Mouse (Mus musculus) hindbrain, embryonic 14.5 days (tissue): ENCODE measurements around the gene Fam160a1. TPM values are rescaled to one million over a fixed set of nuclear protein-coding genes. Genes with fewer than 3 reads are reported as not detected.

Source experiments
- ATAC-seq: fragments of 200-750 bp; cut with Nextera tagmentation; 2 replicates; pipeline ENCODE4 v1.8.0; 2017; ENCODE audit warnings: moderate number of reproducible peaks, mild to moderate bottlenecking, moderate TSS enrichment, moderate library complexity; ENCODE audit not compliant: low FRiP score
- DNase-seq: peaks from one replicate; pipeline ENCODE4 v3.0.0-alpha.2; 2015; ENCODE audit warnings: low spot score
- H3K27ac ChIP-seq: fragments of 300-500 bp; sonication (generic); 2 replicates; pipeline ENCODE4 v1.5.1; 2014; ENCODE audit warnings: mild to moderate bottlenecking, moderate library complexity
- H3K27me3 ChIP-seq: fragments of 300-500 bp; sonication (generic); 2 replicates; pipeline ENCODE4 v1.6.1; 2014; ENCODE audit warnings: mild to moderate bottlenecking, low read length, mixed read lengths; ENCODE audit not compliant: control insufficient read depth, insufficient read depth
- H3K36me3 ChIP-seq: fragments of 300-500 bp; sonication (generic); replicated peaks from 2 replicates; pipeline ENCODE4 v1.6.1; 2014; ENCODE audit not compliant: control insufficient read depth, insufficient read depth
- H3K4me1 ChIP-seq: fragments of 300-500 bp; sonication (generic); replicated peaks from 2 replicates; pipeline ENCODE4 v1.6.1; 2014; ENCODE audit warnings: antibody characterized with exemption, low read length, mixed read lengths; ENCODE audit not compliant: control insufficient read depth, insufficient read depth
- H3K4me2 ChIP-seq: fragments of 300-500 bp; sonication (generic); replicated peaks from 2 replicates; pipeline ENCODE4 v1.6.1; 2014; ENCODE audit warnings: mild to moderate bottlenecking, moderate library complexity
- H3K4me3 ChIP-seq: fragments of 300-500 bp; sonication (generic); replicated peaks from 2 replicates; pipeline ENCODE4 v1.5.1; 2014; ENCODE audit warnings: mild to moderate bottlenecking, low read length
- H3K9ac ChIP-seq: fragments of 300-500 bp; sonication (generic); 2 replicates; pipeline ENCODE4 v1.6.1; 2014
- H3K9me3 ChIP-seq: fragments of 300-500 bp; sonication (generic); 2 replicates; pipeline ENCODE4 v1.6.1; 2016; ENCODE audit warnings: low read length; ENCODE audit not compliant: control insufficient read depth
- WGBS: fragments of 180-500 bp; shearing (Covaris S2); extraction: QIAGEN DNeasy Blood & Tissue Kit; methylation state at CpG from one replicate; pipeline ENCODE4 v1.1.7; 2014; 5-methylcytosine and 5-hydroxymethylcytosine counted together
- polyA plus RNA-seq: library from polyadenylated mRNA; unstranded; fragments of >200 nt; fragmentation: Nextera tagmentation; extraction: Ambion mirVana; gene quantifications from 2 replicates; pipeline ENCODE4 v1.2.1, GENCODE M21; 2014

Gene Fam160a1
- polyA plus RNA-seq, 1 experiment from 2014 or later, result 0.37 TPM

DNA sequence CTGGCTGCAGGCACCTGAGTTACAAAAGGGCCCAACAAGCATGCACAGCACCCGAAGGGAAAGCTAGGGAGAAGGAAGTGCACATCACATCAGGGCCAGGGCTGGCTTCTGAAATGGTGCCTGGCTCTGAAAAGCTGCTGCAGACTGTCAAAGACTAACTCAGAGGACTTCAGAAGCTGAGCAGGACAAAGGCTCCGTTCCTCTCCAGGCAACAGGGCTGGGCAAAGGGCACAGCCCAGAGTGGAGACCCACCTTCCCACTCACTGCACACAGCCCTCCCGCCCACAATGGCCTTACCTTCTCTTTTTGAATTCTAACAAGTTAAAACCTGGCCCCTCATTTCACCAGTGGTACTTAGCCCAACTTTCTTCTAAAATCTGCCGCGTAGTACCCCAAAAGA, 153.3 kb downstream of the Fam160a1 start:
- ATAC-seq (no peak), DNase-seq (no peak)
- no peaks in the 10 kb centered on the region for H3K36me3 ChIP-seq
- H3K9me3 ChIP-seq, result no peaks in the 10 kb centered on the region
- H3K9ac ChIP-seq, result no peak overlapping the region
- whole genome bisulfite sequencing, result 76% methylated on average over 5 of the region's 5 CpGs
- H3K27me3 ChIP-seq, result no peaks in the 10 kb centered on the region
- no peaks in the 10 kb centered on the region for H3K4me1 ChIP-seq
- H3K27ac ChIP-seq, result no peak overlapping the region
- no peak overlapping the region for H3K4me2 ChIP-seq
- no peak overlapping the region for H3K4me3 ChIP-seq

DNA sequence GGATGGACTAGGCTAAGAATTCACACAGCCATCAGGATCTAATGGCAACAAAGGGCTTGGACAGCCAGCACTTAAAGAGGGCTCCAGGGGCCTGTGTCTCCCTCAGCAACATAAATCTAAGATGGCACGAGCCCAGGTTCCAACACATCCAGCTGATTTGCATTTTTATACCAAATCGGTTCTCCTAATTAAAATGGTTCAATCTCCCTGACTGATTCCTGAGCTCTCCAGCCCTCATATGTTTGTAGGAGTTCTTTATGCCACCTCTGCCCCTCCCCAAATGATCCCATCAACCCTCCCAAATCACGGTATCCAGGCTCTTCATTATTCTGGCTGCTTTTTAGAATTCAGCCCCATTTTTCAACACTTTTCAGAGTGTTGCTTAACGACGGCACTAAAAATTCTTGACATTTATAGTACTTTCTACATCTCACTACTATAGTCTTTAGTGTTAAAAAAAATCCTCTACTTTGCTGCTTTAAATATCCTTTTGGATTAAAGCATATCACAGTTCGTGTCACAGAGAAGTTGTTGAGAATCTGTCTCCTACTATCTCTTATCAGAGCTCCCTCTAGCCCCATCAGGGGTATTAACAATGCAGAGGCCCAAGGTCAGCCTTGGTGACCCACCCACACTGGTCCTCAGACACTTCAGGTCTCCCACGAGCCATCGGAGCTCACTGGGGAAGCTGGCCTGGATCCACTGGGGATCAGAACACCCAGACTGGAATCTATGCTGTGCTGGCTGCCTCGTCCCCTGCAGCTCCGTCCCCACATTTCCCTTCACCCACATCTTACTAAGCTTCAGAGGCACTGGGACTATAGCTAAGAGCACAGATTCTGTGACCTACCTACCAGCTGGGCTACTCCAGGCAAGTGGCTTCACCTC, 154.9 kb downstream of the Fam160a1 start:
- H3K9ac ChIP-seq, result no peak overlapping the region
- H3K9me3 ChIP-seq, result no peaks in the 10 kb centered on the region
- no peaks in the 10 kb centered on the region for H3K27me3 ChIP-seq
- no peaks in the 10 kb centered on the region for H3K4me1 ChIP-seq
- WGBS, result 72% methylated on average over 10 of the region's 10 CpGs
- DNase-seq, result no peak
- H3K4me2 ChIP-seq, result no peak overlapping the region
- no peaks in the 10 kb centered on the region for H3K36me3 ChIP-seq
- no peak overlapping the region for H3K4me3 ChIP-seq
- no peak overlapping the region for H3K27ac ChIP-seq
- no peak for ATAC-seq

DNA sequence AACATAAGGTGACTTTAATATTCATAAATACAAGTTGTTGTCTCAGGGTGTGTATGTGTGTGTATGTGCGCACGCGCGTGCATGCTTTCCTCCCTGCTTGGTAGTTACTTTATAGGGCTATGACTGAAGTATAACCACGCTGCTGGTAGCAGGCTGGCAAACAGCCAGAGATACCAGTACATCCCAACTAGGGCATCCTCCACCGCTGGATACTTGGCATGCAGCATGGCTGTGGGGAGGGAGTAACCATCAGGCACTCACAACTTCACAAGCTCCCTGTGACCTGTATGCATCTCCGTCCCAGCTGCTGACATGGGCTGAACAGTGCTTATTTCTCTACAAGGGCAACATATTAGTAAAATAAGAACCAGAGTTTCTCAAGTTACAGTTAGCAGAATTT, 157.4 kb downstream of the Fam160a1 start:
- Histone ChIP-seq H3K9ac (no peak overlapping the region), H3K27ac (no peak overlapping the region), H3K27me3 (no peaks in the 10 kb centered on the region), H3K9me3 (no peaks in the 10 kb centered on the region), H3K4me2 (no peak overlapping the region), H3K36me3 (no peaks in the 10 kb centered on the region), H3K4me3 (no peak overlapping the region), H3K4me1 (no peaks in the 10 kb centered on the region)
- 87% methylated on average over 7 of the region's 7 CpGs for WGBS
- DNase-seq, result no peak
- no peak for ATAC-seq

DNA sequence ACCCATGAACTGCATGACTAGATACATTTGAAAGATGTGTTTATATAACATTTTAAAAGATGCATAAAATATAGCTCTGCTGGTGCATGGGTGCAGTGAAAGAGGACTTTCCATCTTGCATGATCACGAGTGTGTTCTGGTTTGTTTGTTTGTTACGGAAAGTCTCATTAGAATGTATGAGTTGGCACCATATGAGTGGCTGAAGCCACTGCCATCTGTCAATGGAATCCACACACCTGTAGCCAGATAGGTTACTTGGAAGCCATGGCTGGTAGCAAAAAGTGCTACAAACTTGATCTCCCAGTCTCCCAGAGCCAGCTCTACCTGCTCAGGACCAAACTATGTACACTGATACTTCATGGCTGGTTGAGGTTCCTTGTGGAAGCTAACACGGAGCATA, 161.6 kb downstream of the Fam160a1 start:
- Histone ChIP-seq H3K36me3 (no peaks in the 10 kb centered on the region), H3K27me3 (no peaks in the 10 kb centered on the region), H3K9me3 (no peaks in the 10 kb centered on the region), H3K4me2 (no peak overlapping the region), H3K4me1 (no peaks in the 10 kb centered on the region; the same call in 1 of the 2 replicates), H3K4me3 (no peak overlapping the region), H3K27ac (no peak overlapping the region), H3K9ac (no peak overlapping the region)
- no peak for DNase-seq
- ATAC-seq, result no peak
- 97% methylated on average over 3 of the region's 3 CpGs for WGBS

DNA sequence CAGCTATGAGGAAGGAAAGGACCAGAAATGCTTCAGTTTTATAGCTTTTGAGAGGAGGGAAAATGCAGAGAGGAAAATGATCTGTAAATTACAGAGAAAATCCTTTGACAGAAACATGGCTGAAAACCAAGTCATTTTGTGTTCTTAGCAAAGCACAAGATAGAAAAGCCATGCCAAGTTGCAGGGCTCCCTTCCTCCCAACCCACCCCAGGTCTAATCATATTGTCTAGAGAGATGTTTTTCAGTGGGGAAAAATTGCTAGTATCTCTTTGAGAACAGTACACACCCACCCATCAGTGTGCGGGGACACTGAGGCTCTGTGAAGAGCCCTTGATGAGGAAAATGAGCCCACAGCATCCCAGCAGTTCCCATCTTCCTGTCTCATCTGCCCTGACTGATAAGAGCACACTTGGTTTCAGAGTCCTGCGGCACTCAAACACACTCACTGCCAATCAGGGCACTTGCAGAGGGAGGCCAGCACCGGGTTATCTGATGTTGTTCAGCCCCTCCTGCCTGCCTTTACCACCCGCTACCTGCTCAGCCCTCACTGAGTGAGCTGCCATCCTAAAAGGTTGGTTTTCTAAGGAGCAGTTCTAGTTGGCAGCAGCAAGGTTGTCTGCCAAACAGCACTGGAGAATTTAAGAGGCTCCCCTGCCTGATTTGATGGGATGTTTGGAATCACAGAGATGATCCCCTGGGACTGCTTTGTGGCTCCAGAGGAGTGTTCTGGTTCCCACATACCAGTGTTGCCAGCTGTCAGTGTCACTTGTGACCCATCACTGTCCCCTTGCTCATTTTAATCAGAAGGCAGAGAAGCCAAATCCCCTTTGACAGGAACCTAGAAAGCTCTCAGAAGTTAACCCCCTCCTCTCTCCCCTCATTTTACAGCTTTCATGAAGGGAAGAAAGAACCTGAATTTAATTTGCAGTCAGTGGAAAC, 164.1 kb downstream of the Fam160a1 start:
- ATAC-seq, result no peak; the same call in 1 of the 2 replicates
- H3K4me3 ChIP-seq, result no peak overlapping the region
- 69% methylated on average over 4 of the region's 4 CpGs for WGBS

DNA sequence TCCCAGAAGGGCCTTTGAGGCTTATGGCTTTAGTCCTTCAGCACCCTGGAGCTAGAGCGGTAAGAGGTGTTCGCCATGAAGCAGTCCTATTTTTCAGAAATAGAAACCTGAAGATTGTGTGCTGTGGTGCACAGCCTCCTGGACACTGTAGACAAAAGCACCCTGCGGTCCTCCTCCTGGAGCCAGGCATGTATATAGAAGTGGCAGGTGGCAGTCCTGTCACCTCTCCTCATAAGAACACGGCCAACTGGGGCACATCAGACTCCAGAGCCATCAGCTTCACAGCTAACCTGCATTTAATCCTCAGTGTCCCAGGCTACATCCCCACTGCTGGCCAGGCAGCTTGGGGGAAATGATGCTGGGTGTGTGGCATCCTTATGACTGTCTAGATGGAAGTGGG, 167.9 kb downstream of the Fam160a1 start:
- no peak for DNase-seq
- Histone ChIP-seq H3K4me3 (no peak overlapping the region), H3K9ac (no peak overlapping the region), H3K36me3 (no peaks in the 10 kb centered on the region; the same call in 1 of the 2 replicates), H3K4me1 (no peaks in the 10 kb centered on the region; the same call in 1 of the 2 replicates), H3K27ac (no peak overlapping the region), H3K27me3 (no peaks in the 10 kb centered on the region), H3K9me3 (no peaks in the 10 kb centered on the region), H3K4me2 (no peak overlapping the region)
- ATAC-seq, result no peak
- 93% methylated on average over 4 of the region's 4 CpGs for WGBS

More for the DNA sequence above, 164.1 kb downstream of the Fam160a1 start:
- no peak for DNase-seq
- no peaks in the 10 kb centered on the region for H3K27me3 ChIP-seq
- H3K9ac ChIP-seq, result no peak overlapping the region
- H3K4me1 ChIP-seq, result no peaks in the 10 kb centered on the region; the same call in 1 of the 2 replicates
- H3K36me3 ChIP-seq, result no peaks in the 10 kb centered on the region
- no peak overlapping the region for H3K27ac ChIP-seq
- no peaks in the 10 kb centered on the region for H3K9me3 ChIP-seq
- H3K4me2 ChIP-seq, result no peak overlapping the region

DNA sequence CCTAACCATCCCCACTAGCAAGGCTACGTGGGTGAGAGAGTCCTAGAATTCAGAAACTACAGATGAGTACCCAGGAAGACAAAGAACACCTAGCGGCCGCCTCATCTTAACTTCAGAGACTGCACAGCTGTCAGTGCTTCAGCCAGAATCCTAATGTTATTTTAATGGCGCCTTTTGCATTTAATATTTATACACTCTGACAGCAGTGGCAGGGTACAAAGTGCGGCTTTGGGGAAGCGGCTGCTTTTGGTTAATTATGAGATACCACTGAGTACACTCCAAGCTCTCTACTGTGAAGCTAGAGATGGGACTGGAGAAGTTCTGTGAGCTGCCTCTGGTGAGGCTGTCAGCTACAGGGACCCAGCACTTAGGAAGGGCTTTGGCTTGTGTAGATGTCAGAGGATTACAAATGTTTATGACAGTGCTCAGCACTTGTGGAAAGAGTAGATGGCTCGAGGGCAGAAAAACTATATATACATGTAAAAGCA, 171.5 kb downstream of the Fam160a1 start:
- 82% methylated on average over 7 of the region's 7 CpGs for WGBS
- no peaks in the 10 kb centered on the region for H3K9me3 ChIP-seq
- ATAC-seq (no peak), DNase-seq (no peak)
- H3K4me1 ChIP-seq, result no peaks in the 10 kb centered on the region
- no peak overlapping the region for H3K4me3 ChIP-seq
- H3K27ac ChIP-seq, result no peak overlapping the region
- no peaks in the 10 kb centered on the region for H3K27me3 ChIP-seq
- H3K4me2 ChIP-seq, result no peak overlapping the region
- H3K36me3 ChIP-seq, result no peaks in the 10 kb centered on the region; the same call in 1 of the 2 replicates
- H3K9ac ChIP-seq, result no peak overlapping the region

DNA sequence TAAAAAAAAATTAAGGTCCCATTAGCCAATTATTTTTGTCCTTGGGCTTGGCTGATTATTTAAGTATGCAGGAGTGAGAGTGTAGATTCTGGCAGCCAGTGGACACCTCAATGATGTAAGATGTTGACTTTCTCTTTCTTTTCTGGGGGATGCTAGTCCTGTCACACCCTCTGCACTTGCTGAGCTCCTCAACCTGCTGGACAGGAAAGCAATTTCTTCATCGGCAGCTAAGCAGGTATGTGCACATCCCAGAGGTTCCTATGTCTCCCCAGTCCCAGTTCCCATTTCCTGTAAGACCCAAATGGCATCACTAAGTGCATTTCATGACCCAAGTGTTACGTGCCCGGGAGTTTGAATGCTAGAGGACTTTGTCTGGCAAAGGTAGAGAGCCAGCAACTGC, 172.3 kb downstream of the Fam160a1 start:
- Histone ChIP-seq H3K9ac (no peak overlapping the region), H3K27ac (no peak overlapping the region), H3K4me1 (no peaks in the 10 kb centered on the region), H3K36me3 (no peaks in the 10 kb centered on the region; the same call in 1 of the 2 replicates), H3K9me3 (no peaks in the 10 kb centered on the region), H3K4me3 (no peak overlapping the region), H3K4me2 (no peak overlapping the region), H3K27me3 (no peaks in the 10 kb centered on the region)
- ATAC-seq, result no peak
- 96% methylated on average over 3 of the region's 3 CpGs for WGBS
- DNase-seq, result no peak

DNA sequence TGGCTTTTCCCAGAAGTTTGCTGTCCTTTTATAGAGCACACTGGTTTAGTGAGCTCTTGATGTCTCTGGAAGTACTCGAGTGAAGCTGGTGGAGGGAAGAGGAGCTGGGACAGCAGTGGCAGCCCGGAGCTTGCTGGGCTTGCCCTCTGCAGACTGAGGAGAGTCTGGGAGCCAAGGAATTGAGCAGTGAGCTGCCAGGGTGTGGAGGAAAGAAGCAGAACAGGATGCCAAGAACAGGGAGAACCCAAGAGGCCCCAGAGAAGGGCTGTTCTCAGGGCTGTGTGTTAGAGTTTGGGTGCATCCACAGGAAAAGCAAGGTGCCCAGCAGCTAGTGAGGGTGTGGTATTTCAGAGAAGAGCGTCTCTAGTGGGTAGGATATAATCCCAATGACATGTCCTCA, 175.3 kb downstream of the Fam160a1 start:
- no peaks in the 10 kb centered on the region for H3K27me3 ChIP-seq
- no peak overlapping the region for H3K4me2 ChIP-seq
- DNase-seq (no peak), ATAC-seq (no peak)
- no peak overlapping the region for H3K4me3 ChIP-seq
- no peak overlapping the region for H3K27ac ChIP-seq
- no peaks in the 10 kb centered on the region for H3K4me1 ChIP-seq
- no peaks in the 10 kb centered on the region; the same call in 1 of the 2 replicates for H3K36me3 ChIP-seq
- WGBS, result 95% methylated on average over 3 of the region's 3 CpGs
- H3K9me3 ChIP-seq, result no peaks in the 10 kb centered on the region
- no peak overlapping the region for H3K9ac ChIP-seq
